Mouse (Mus musculus) embryonic facial prominence, embryonic 13.5 days (tissue): ENCODE data around the gene Coa5. TPM values are rescaled to one million over a fixed set of nuclear protein-coding genes. Genes with fewer than 3 reads are reported as not detected.

ENCODE experiments used
- ATAC-seq: fragments of 200-750 bp; cut with Nextera tagmentation; 2 replicates; pipeline ENCODE4 v1.8.0; 2017; ENCODE audit warnings: low read depth; ENCODE audit not compliant: insufficient number of reproducible peaks, insufficient read depth, low FRiP score, low TSS enrichment
- H3K27ac ChIP-seq: fragments of 300-500 bp; sonication (generic); 2 replicates; pipeline ENCODE4 v1.5.1; 2015; ENCODE audit warnings: moderate library complexity, mild to moderate bottlenecking, inconsistent platforms
- H3K27me3 ChIP-seq: fragments of 300-500 bp; sonication (generic); 2 replicates; pipeline ENCODE4 v1.6.1; 2015; ENCODE audit warnings: mild to moderate bottlenecking, inconsistent platforms
- H3K36me3 ChIP-seq: fragments of 300-500 bp; sonication (generic); 2 replicates; pipeline ENCODE4 v1.6.1; 2015; ENCODE audit warnings: mild to moderate bottlenecking, inconsistent platforms
- H3K4me1 ChIP-seq: fragments of 300-500 bp; sonication (generic); 2 replicates; pipeline ENCODE4 v1.6.1; 2015; ENCODE audit warnings: inconsistent platforms
- H3K4me2 ChIP-seq: fragments of 300-500 bp; sonication (generic); 2 replicates; pipeline ENCODE4 v1.6.1; 2015; ENCODE audit warnings: moderate library complexity, mild to moderate bottlenecking, inconsistent platforms
- H3K4me3 ChIP-seq: fragments of 300-500 bp; sonication (generic); 2 replicates; pipeline ENCODE4 v1.5.1; 2015; ENCODE audit warnings: mild to moderate bottlenecking, inconsistent platforms
- H3K9ac ChIP-seq: fragments of 300-500 bp; sonication (generic); 2 replicates; pipeline ENCODE4 v1.6.1; 2015; ENCODE audit warnings: mild to moderate bottlenecking, inconsistent platforms
- H3K9me3 ChIP-seq: fragments of 300-500 bp; sonication (generic); 2 replicates; pipeline ENCODE4 v1.6.1; 2016; ENCODE audit warnings: inconsistent platforms
- WGBS: fragments of 180-500 bp; shearing (Covaris S2); methylation state at CpG from one replicate; pipeline ENCODE4 v1.1.7; 2015; ENCODE audit warnings: mixed read lengths; 5-methylcytosine and 5-hydroxymethylcytosine counted together
- polyA plus RNA-seq: library from polyadenylated mRNA; unstranded; fragments of >200 nt; fragmentation: Nextera tagmentation; extraction: Ambion mirVana; gene quantifications from 2 replicates; pipeline ENCODE4 v1.2.1, GENCODE M21; 2015

Coa5 gene
- polyA plus RNA-seq, 1 experiment from 2014 or later, result 48.1 TPM

GRCm38 (mm10) chr1:37393174-37393573, 36.7 kb downstream of the Coa5 start:
- Histone ChIP-seq H3K4me3 (no peak overlapping the region), H3K9me3 (no peaks in the 10 kb centered on the region), H3K27ac (no peak overlapping the region), H3K9ac (no peak overlapping the region), H3K4me1 (no peaks in the 10 kb centered on the region), H3K36me3 (peaks cover 74% of the 10 kb centered on the region), H3K27me3 (no peaks in the 10 kb centered on the region), H3K4me2 (no peak overlapping the region)
- WGBS, result 74% methylated on average over 5 of the region's 5 CpGs
- ATAC-seq, result no peak

DNA sequence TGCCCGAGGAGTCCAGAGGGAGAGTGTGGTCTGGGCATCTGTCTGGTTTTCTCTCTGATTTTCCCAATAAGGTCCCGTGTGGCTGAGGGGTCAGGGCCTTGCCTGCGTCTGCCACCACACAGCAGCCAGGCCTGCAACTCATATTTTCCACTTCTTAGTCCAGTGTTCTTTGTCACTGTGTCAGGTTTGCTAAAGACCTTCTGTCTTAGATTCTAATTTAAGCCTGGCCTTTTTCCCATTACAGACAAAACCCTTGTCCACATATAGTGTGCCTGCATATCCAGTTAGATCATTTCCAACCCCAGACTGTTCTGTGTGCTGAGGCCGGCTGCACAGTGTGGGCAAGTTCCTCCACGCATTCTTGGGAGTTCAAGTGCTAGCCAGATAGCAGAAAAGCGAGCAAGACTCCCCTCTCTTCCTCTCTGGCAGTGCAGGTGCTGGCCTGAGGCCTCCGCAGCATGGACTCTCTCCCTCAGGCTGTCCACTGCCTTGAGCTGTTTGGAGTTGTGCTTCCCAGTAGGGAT, 43.4 kb downstream of the Coa5 start:
- Histone ChIP-seq H3K9me3 (no peaks in the 10 kb centered on the region), H3K27me3 (no peaks in the 10 kb centered on the region), H3K27ac (no peak overlapping the region), H3K4me3 (no peak overlapping the region), H3K36me3 (peaks cover 30% of the 10 kb centered on the region), H3K4me2 (no peak overlapping the region), H3K9ac (no peak overlapping the region), H3K4me1 (no peaks in the 10 kb centered on the region; the same call in 1 of the 2 replicates)
- ATAC-seq, result no peak
- WGBS, result 73% methylated on average over 7 of the region's 7 CpGs

DNA sequence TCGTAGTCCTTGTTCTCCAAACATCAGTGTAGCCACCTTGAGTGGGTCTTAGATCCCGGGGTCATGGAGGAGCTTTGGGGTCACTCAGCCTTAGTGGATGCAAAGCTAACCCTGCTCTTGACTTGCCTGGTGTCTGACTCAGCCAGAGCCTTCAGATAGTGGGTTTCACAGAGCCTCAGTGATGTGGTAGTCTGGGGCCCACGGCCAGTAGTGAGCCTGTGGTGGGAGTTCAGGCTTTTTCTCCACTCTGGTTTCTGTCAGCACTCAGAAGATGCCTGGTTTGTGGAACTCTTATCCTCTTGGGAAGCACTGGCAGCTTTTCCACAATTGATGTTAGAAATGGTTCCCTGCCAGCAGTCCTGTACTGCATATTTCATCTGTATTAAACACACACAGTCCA, 45.6 kb downstream of the Coa5 start:
- 84% methylated on average over 3 of the region's 3 CpGs for WGBS
- no peak overlapping the region for H3K27ac ChIP-seq
- no peak overlapping the region for H3K4me2 ChIP-seq
- H3K4me3 ChIP-seq, result no peak overlapping the region
- H3K4me1 ChIP-seq, result no peaks in the 10 kb centered on the region; the same call in 1 of the 2 replicates
- H3K27me3 ChIP-seq, result no peaks in the 10 kb centered on the region
- no peak overlapping the region for H3K9ac ChIP-seq
- no peaks in the 10 kb centered on the region for H3K9me3 ChIP-seq
- ATAC-seq, result no peak
- H3K36me3 ChIP-seq, result peaks cover 25% of the 10 kb centered on the region

- ATAC-seq, result no peak
Observed at GRCm38 (mm10) chr1:37380913-37381312, 49.0 kb downstream of the Coa5 start.

DNA sequence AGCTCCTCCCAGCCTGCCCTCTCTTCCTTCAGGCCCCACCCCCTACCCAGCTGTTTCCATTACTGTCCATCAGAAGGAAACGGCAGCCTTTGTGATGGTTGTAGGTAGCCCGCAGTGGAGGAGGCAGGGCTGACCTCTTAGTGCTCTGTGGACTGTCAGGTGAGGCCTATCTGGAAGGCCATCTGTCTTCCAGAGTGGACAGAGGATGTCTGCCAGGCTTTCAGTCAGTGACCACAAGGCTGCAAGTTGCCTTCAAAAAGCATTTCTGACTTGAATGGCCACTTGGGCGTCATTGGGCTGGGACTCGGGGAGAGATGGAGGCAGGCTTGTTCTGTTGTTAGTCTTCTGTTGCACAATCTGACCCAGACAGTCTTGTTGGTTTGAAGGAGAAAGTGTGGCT, 50.4 kb downstream of the Coa5 start:
- Histone ChIP-seq H3K27me3 (no peaks in the 10 kb centered on the region), H3K9me3 (no peaks in the 10 kb centered on the region), H3K27ac (no peak overlapping the region), H3K36me3 (peaks cover 26% of the 10 kb centered on the region), H3K4me2 (no peak overlapping the region), H3K4me3 (no peak overlapping the region), H3K4me1 (no peaks in the 10 kb centered on the region; the same call in 1 of the 2 replicates), H3K9ac (no peak overlapping the region)
- no peak for ATAC-seq
- 80% methylated on average over 4 of the region's 4 CpGs for WGBS

More at GRCm38 (mm10) chr1:37380913-37381312, 49.0 kb downstream of the Coa5 start:
- Histone ChIP-seq H3K4me3 (no peak overlapping the region), H3K9me3 (no peaks in the 10 kb centered on the region), H3K27me3 (no peaks in the 10 kb centered on the region), H3K4me2 (no peak overlapping the region), H3K27ac (no peak overlapping the region), H3K36me3 (peaks cover 21% of the 10 kb centered on the region), H3K9ac (no peak overlapping the region), H3K4me1 (no peaks in the 10 kb centered on the region; the same call in 1 of the 2 replicates)
- 91% methylated on average over 5 of the region's 5 CpGs for WGBS

- Histone ChIP-seq H3K36me3 (peaks cover 29% of the 10 kb centered on the region), H3K9me3 (no peaks in the 10 kb centered on the region), H3K27ac (no peak overlapping the region), H3K4me3 (no peak overlapping the region), H3K4me1 (no peaks in the 10 kb centered on the region), H3K4me2 (no peak overlapping the region), H3K9ac (no peak overlapping the region), H3K27me3 (no peaks in the 10 kb centered on the region)
- no peak for ATAC-seq
- WGBS, result 88% methylated on average over 5 of the region's 5 CpGs
Observed at GRCm38 (mm10) chr1:37378095-37378494, 51.8 kb downstream of the Coa5 start.

GRCm38 (mm10) chr1:37376751-37377150, 53.2 kb downstream of the Coa5 start:
- H3K4me3 ChIP-seq, result no peak overlapping the region
- H3K27ac ChIP-seq, result no peak overlapping the region
- no peaks in the 10 kb centered on the region for H3K9me3 ChIP-seq
- H3K9ac ChIP-seq, result no peak overlapping the region
- H3K4me2 ChIP-seq, result no peak overlapping the region
- H3K36me3 ChIP-seq, result peaks cover 34% of the 10 kb centered on the region
- no peaks in the 10 kb centered on the region for H3K27me3 ChIP-seq
- ATAC-seq, result no peak
- WGBS, result 65% methylated on average over 2 of the region's 2 CpGs
- H3K4me1 ChIP-seq, result no peaks in the 10 kb centered on the region

GRCm38 (mm10) chr1:37376177-37376576, 53.7 kb downstream of the Coa5 start:
- ATAC-seq, result no peak

GRCm38 (mm10) chr1:37368768-37369385, 61.0 kb downstream of the Coa5 start:
- H3K9me3 ChIP-seq, result no peaks in the 10 kb centered on the region
- no peak overlapping the region for H3K9ac ChIP-seq
- H3K4me1 ChIP-seq, result no peaks in the 10 kb centered on the region
- no peak overlapping the region for H3K4me2 ChIP-seq
- H3K36me3 ChIP-seq, result peaks cover 50% of the 10 kb centered on the region
- no peak overlapping the region for H3K4me3 ChIP-seq
- no peaks in the 10 kb centered on the region for H3K27me3 ChIP-seq
- no peak overlapping the region for H3K27ac ChIP-seq
- ATAC-seq, result no peak
- WGBS, result 89% methylated on average over 7 of the region's 7 CpGs

More at GRCm38 (mm10) chr1:37376177-37376576, 53.7 kb downstream of the Coa5 start:
- Histone ChIP-seq H3K4me1 (no peaks in the 10 kb centered on the region), H3K4me3 (no peak overlapping the region), H3K27me3 (no peaks in the 10 kb centered on the region), H3K27ac (no peak overlapping the region), H3K9ac (no peak overlapping the region), H3K36me3 (peaks cover 39% of the 10 kb centered on the region), H3K4me2 (no peak overlapping the region), H3K9me3 (no peaks in the 10 kb centered on the region)
- WGBS, result 88% methylated on average over 8 of the region's 8 CpGs

DNA sequence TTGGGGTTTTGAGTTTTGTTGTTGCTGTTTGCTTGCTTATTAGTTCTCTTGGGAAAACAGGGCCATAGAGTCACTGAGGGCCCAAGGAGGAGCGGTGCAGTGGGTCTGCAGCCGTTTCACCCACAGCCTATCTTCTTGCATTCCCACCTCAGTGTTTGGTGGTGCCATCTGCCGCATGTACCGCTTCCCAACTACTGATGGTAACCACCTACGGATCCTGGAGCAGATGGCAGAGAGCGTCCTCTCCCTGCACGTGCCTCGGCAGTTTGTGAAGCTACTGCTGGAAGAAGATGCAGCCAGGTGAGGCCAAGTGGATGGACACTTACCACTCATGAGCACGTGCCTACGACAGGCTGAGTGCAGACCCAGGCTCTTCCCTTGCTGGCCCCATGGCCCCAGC, 61.8 kb downstream of the Coa5 start:
- 96% methylated on average over 10 of the region's 10 CpGs for WGBS
- H3K4me2 ChIP-seq, result no peak overlapping the region
- no peak overlapping the region for H3K9ac ChIP-seq
- no peaks in the 10 kb centered on the region for H3K27me3 ChIP-seq
- H3K4me1 ChIP-seq, result no peaks in the 10 kb centered on the region
- H3K9me3 ChIP-seq, result no peaks in the 10 kb centered on the region
- H3K4me3 ChIP-seq, result no peak overlapping the region
- H3K36me3 ChIP-seq, result peaks cover 48% of the 10 kb centered on the region
- no peak overlapping the region for H3K27ac ChIP-seq
- ATAC-seq, result no peak
